Mouse (Mus musculus): ENCODE measurements at regions not wholly inside any gene's neighbourhood (a gene's known extent, or its start where the extent isn't known, plus 50 kb on each side); places are given as distances from the start of the nearest gene placed in this dataset.

- DNase-seq (ENCODE audit: low spot score), result no peak
- Histone ChIP-seq H3K9me3 (no peaks in the 10 kb centered on the region), H3K4me3 (no peak overlapping the region), H3K36me3 (replicated peaks) (no peaks in the 10 kb centered on the region), H3K27me3 (replicated peaks; ENCODE audit: low read depth, poor library complexity, severe bottlenecking) (no peaks in the 10 kb centered on the region), H3K27ac (replicated peaks) (no peak overlapping the region), H3K4me1 (peaks cover 14% of the 10 kb centered on the region)
- WGBS, result 73% methylated on average over 2 of the region's 2 CpGs
These were observed 487.3 kb downstream of the Meis1 start for GRCm38 (mm10) chr11:18531264-18532110.

GRCm38 (mm10) chr11:18528568-18528967 lies 490.2 kb downstream of the Meis1 start:
- Histone ChIP-seq H3K27me3 (replicated peaks; ENCODE audit: low read depth, poor library complexity, severe bottlenecking) (no peaks in the 10 kb centered on the region), H3K9me3 (no peaks in the 10 kb centered on the region), H3K36me3 (replicated peaks) (no peaks in the 10 kb centered on the region), H3K4me1 (peaks cover 9% of the 10 kb centered on the region), H3K27ac (replicated peaks) (no peak overlapping the region), H3K4me3 (no peak overlapping the region)
- WGBS, result 64% methylated on average over 4 of the region's 4 CpGs
- no peak for DNase-seq (ENCODE audit: low spot score)

GRCm38 (mm10) chr11:18495108-18495757 lies 523.6 kb downstream of the Meis1 start:
- Histone ChIP-seq H3K9me3 (no peaks in the 10 kb centered on the region), H3K4me3 (no peak overlapping the region), H3K36me3 (replicated peaks) (no peaks in the 10 kb centered on the region), H3K4me1 (peaks cover 14% of the 10 kb centered on the region), H3K27ac (replicated peaks) (no peak overlapping the region), H3K27me3 (replicated peaks; ENCODE audit: low read depth, poor library complexity, severe bottlenecking) (no peaks in the 10 kb centered on the region)
- DNase-seq (ENCODE audit: low spot score), result no peak
- WGBS, result 83% methylated on average over 6 of the region's 6 CpGs

- Histone ChIP-seq H3K27ac (replicated peaks) (no peak overlapping the region), H3K9me3 (no peaks in the 10 kb centered on the region), H3K36me3 (replicated peaks) (no peaks in the 10 kb centered on the region), H3K4me3 (no peak overlapping the region), H3K4me1 (peaks cover 14% of the 10 kb centered on the region), H3K27me3 (replicated peaks; ENCODE audit: low read depth, poor library complexity, severe bottlenecking) (no peaks in the 10 kb centered on the region)
- WGBS, result 60% methylated on average over 5 of the region's 5 CpGs
- DNase-seq (ENCODE audit: low spot score), result no peak
These were observed 524.8 kb downstream of the Meis1 start for GRCm38 (mm10) chr11:18493981-18494380.

- 30% methylated on average over 2 of the region's 2 CpGs for WGBS
- Histone ChIP-seq H3K27ac (replicated peaks) (no peak overlapping the region), H3K27me3 (replicated peaks; ENCODE audit: low read depth, poor library complexity, severe bottlenecking) (no peaks in the 10 kb centered on the region), H3K9me3 (no peaks in the 10 kb centered on the region), H3K4me1 (peaks cover 14% of the 10 kb centered on the region), H3K4me3 (no peak overlapping the region), H3K36me3 (replicated peaks) (no peaks in the 10 kb centered on the region)
- no peak for DNase-seq (ENCODE audit: low spot score)
These were observed 525.7 kb downstream of the Meis1 start for GRCm38 (mm10) chr11:18493086-18493485.

- no peak for DNase-seq (ENCODE audit: low spot score)
- 76% methylated on average over 9 of the region's 9 CpGs for WGBS
- H3K36me3 ChIP-seq (replicated peaks), result no peaks in the 10 kb centered on the region
- H3K27me3 ChIP-seq (replicated peaks; ENCODE audit: low read depth, poor library complexity, severe bottlenecking), result no peaks in the 10 kb centered on the region
- H3K27ac ChIP-seq (replicated peaks), result no peak overlapping the region
- no peaks in the 10 kb centered on the region for H3K9me3 ChIP-seq
- peaks cover 11% of the 10 kb centered on the region for H3K4me1 ChIP-seq
- no peak overlapping the region for H3K4me3 ChIP-seq
These were observed 529.1 kb downstream of the Meis1 start for GRCm38 (mm10) chr11:18489517-18490256.

- Histone ChIP-seq H3K36me3 (replicated peaks) (no peaks in the 10 kb centered on the region), H3K4me3 (no peak overlapping the region), H3K27me3 (replicated peaks; ENCODE audit: low read depth, poor library complexity, severe bottlenecking) (no peaks in the 10 kb centered on the region), H3K27ac (replicated peaks) (no peak overlapping the region), H3K4me1 (no peaks in the 10 kb centered on the region), H3K9me3 (no peaks in the 10 kb centered on the region)
- no peak for DNase-seq (ENCODE audit: low spot score)
These were observed 525.2 kb upstream of the Etaa1 start for GRCm38 (mm10) chr11:18478841-18479240.

- H3K4me3 ChIP-seq, result no peak overlapping the region
- no peak for DNase-seq (ENCODE audit: low spot score)
- 43% methylated on average over 3 of the region's 3 CpGs for WGBS
- no peaks in the 10 kb centered on the region for H3K9me3 ChIP-seq
- no peaks in the 10 kb centered on the region for H3K36me3 ChIP-seq (replicated peaks)
- peak overlapping the region; percentile 67; the same call in 1 of the 2 replicates for H3K27ac ChIP-seq (replicated peaks)
- peaks cover 13% of the 10 kb centered on the region for H3K4me1 ChIP-seq
- no peaks in the 10 kb centered on the region for H3K27me3 ChIP-seq (replicated peaks; ENCODE audit: low read depth, poor library complexity, severe bottlenecking)
These were observed 497.6 kb upstream of the Etaa1 start for GRCm38 (mm10) chr11:18451271-18451670.

- DNase-seq (ENCODE audit: low spot score), result no peak
- H3K4me3 ChIP-seq, result no peak overlapping the region
- no peaks in the 10 kb centered on the region for H3K36me3 ChIP-seq (replicated peaks)
- H3K27me3 ChIP-seq (replicated peaks; ENCODE audit: low read depth, poor library complexity, severe bottlenecking), result no peaks in the 10 kb centered on the region
- 81% methylated on average over 1 of the region's 1 CpGs for WGBS
- H3K4me1 ChIP-seq, result peaks cover 22% of the 10 kb centered on the region
- H3K9me3 ChIP-seq, result no peaks in the 10 kb centered on the region
- H3K27ac ChIP-seq (replicated peaks), result no peak overlapping the region
These were observed 495.2 kb upstream of the Etaa1 start for GRCm38 (mm10) chr11:18448879-18449278.

GRCm38 (mm10) chr11:18444600-18444999 lies 490.9 kb upstream of the Etaa1 start:
- H3K4me3 ChIP-seq, result no peak overlapping the region
- H3K9me3 ChIP-seq, result no peaks in the 10 kb centered on the region
- no peak for DNase-seq (ENCODE audit: low spot score)
- no peaks in the 10 kb centered on the region for H3K27me3 ChIP-seq (replicated peaks; ENCODE audit: low read depth, poor library complexity, severe bottlenecking)
- 0 out of 2 replicates have a peak overlapping the region, but pooled peaks have one; percentile 7 for H3K27ac ChIP-seq (replicated peaks)
- peaks cover 18% of the 10 kb centered on the region for H3K4me1 ChIP-seq
- no peaks in the 10 kb centered on the region for H3K36me3 ChIP-seq (replicated peaks)
- WGBS, result 62% methylated on average over 8 of the region's 8 CpGs

- 36% methylated on average over 5 of the region's 5 CpGs for WGBS
- DNase-seq (ENCODE audit: low spot score), result peak; percentile 75
- H3K4me3 ChIP-seq, result no peak overlapping the region
These were observed 490.4 kb upstream of the Etaa1 start for GRCm38 (mm10) chr11:18444101-18444500.

GRCm38 (mm10) chr11:18443156-18443555 lies 489.5 kb upstream of the Etaa1 start:
- no peak for DNase-seq (ENCODE audit: low spot score)
- 57% methylated on average over 2 of the region's 2 CpGs for WGBS
- H3K4me1 ChIP-seq, result peaks cover 18% of the 10 kb centered on the region

More at GRCm38 (mm10) chr11:18444101-18444500, 490.4 kb upstream of the Etaa1 start:
- H3K27me3 ChIP-seq (replicated peaks; ENCODE audit: low read depth, poor library complexity, severe bottlenecking), result no peaks in the 10 kb centered on the region
- H3K4me1 ChIP-seq, result peaks cover 18% of the 10 kb centered on the region
- H3K27ac ChIP-seq (replicated peaks), result no peak overlapping the region
- no peaks in the 10 kb centered on the region for H3K9me3 ChIP-seq
- no peaks in the 10 kb centered on the region for H3K36me3 ChIP-seq (replicated peaks)

More at GRCm38 (mm10) chr11:18443156-18443555, 489.5 kb upstream of the Etaa1 start:
- H3K27ac ChIP-seq (replicated peaks), result no peak overlapping the region
- H3K9me3 ChIP-seq, result no peaks in the 10 kb centered on the region
- H3K36me3 ChIP-seq (replicated peaks), result no peaks in the 10 kb centered on the region
- no peaks in the 10 kb centered on the region for H3K27me3 ChIP-seq (replicated peaks; ENCODE audit: low read depth, poor library complexity, severe bottlenecking)
- no peak overlapping the region for H3K4me3 ChIP-seq
